Mouse (Mus musculus) kidney, postnatal 0 days (tissue): ENCODE data around the gene Cxcl9. TPM values are rescaled to one million over a fixed set of nuclear protein-coding genes. Genes with fewer than 3 reads are reported as not detected.
A peak's percentile ranks its signal among the peaks of the same experiment; 100 is the strongest.

ENCODE experiments used
- ATAC-seq: fragments of 200-750 bp; cut with Nextera tagmentation; replicated peaks from 2 replicates; pipeline ENCODE4 v1.8.0; 2017; ENCODE audit warnings: low read depth, moderate number of reproducible peaks, moderate TSS enrichment, moderate library complexity; ENCODE audit not compliant: low FRiP score
- DNase-seq: peaks from one replicate; pipeline ENCODE4 v3.0.0-alpha.2; 2016; ENCODE audit warnings: low spot score
- H3K27ac ChIP-seq: fragments of 300-500 bp; sonication (generic); 2 replicates; pipeline ENCODE4 v1.5.1; 2014; ENCODE audit warnings: mild to moderate bottlenecking
- H3K27me3 ChIP-seq: fragments of 300-500 bp; sonication (generic); 2 replicates; pipeline ENCODE4 v1.6.1; 2014; ENCODE audit warnings: low read length, mixed read lengths; ENCODE audit not compliant: insufficient read depth
- H3K36me3 ChIP-seq: fragments of 300-500 bp; sonication (generic); 2 replicates; pipeline ENCODE4 v1.6.1; 2014; ENCODE audit warnings: low read length, mixed read lengths; ENCODE audit not compliant: insufficient read depth
- H3K4me1 ChIP-seq: fragments of 300-500 bp; sonication (generic); replicated peaks from 2 replicates; pipeline ENCODE4 v1.6.1; 2014; ENCODE audit warnings: antibody characterized with exemption, low read length, mixed read lengths; ENCODE audit not compliant: insufficient read depth
- H3K4me2 ChIP-seq: fragments of 300-500 bp; sonication (generic); 2 replicates; pipeline ENCODE4 v1.6.1; 2014; ENCODE audit warnings: mild to moderate bottlenecking, low read length, moderate library complexity, mixed read lengths
- H3K4me3 ChIP-seq: fragments of 300-500 bp; sonication (generic); replicated peaks from 2 replicates; pipeline ENCODE4 v1.5.1; 2014; ENCODE audit warnings: low read depth, low read length
- H3K9ac ChIP-seq: fragments of 300-500 bp; sonication (generic); 2 replicates; pipeline ENCODE4 v1.6.1; 2014; ENCODE audit warnings: low read depth, low read length
- H3K9me3 ChIP-seq: fragments of 300-500 bp; sonication (generic); replicated peaks from 2 replicates; pipeline ENCODE4 v1.6.1; 2016; ENCODE audit warnings: low read length, inconsistent platforms, mixed read lengths
- CTCF ChIP-seq: IDR thresholded peaks from 2 replicates; pipeline ENCODE4 v1.5.1; 2016; ENCODE audit warnings: antibody characterized with exemption, low read depth, mild to moderate bottlenecking, moderate library complexity
- WGBS: fragments of 180-500 bp; shearing (Covaris S2); extraction: QIAGEN DNeasy Blood & Tissue Kit; methylation state at CpG from one replicate; pipeline ENCODE4 v1.1.7; 2014; 5-methylcytosine and 5-hydroxymethylcytosine counted together
- polyA plus RNA-seq: library from polyadenylated mRNA; unstranded; fragments of >200 nt; fragmentation: Nextera tagmentation; extraction: Ambion mirVana; gene quantifications from 2 replicates; pipeline ENCODE4 v1.2.1, GENCODE M21; 2015

Cxcl9 gene
- polyA plus RNA-seq, 1 experiment from 2014 or later = 0.13 TPM

DNA sequence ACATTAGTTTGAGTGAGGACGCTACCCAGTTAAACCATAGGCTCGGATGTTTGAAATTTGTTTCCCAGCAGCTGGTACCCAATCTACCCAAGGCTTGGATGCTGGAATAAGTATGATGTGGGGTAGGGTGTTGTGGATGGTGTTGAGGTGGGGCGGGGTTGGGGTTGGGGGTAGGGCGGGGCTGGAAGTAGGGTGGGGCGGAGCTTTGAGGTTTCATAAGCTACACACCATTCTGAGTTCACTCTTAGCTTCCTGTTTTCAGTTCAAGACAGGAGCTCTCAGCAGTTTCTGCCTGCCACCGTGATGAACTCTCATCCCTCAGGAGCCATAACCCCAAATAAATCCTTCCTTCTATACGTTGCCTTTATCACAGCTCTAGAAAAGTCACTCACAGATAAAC, 9.8 kb downstream of the Cxcl9 start:
- Histone ChIP-seq H3K27me3 (no peaks in the 10 kb centered on the region), H3K27ac (no peak overlapping the region), H3K4me1 (no peaks in the 10 kb centered on the region), H3K9ac (no peak overlapping the region), H3K4me2 (no peak overlapping the region), H3K4me3 (no peak overlapping the region), H3K9me3 (no peaks in the 10 kb centered on the region), H3K36me3 (no peaks in the 10 kb centered on the region)
- no peak for TF ChIP-seq CTCF
- DNase-seq (no peak), ATAC-seq (no peak)
- WGBS = 79% methylated on average over 7 of the region's 7 CpGs

GRCm38 (mm10) chr5:92313776-92314175, 14.1 kb downstream of the Cxcl9 start:
- Histone ChIP-seq H3K4me1 (no peaks in the 10 kb centered on the region; the same call in 1 of the 2 replicates), H3K27me3 (no peaks in the 10 kb centered on the region), H3K36me3 (no peaks in the 10 kb centered on the region), H3K27ac (no peak overlapping the region), H3K4me2 (no peak overlapping the region), H3K4me3 (no peak overlapping the region), H3K9me3 (no peaks in the 10 kb centered on the region), H3K9ac (no peak overlapping the region)
- no peak for TF ChIP-seq CTCF
- DNase-seq (no peak), ATAC-seq (no peak)
- 57% methylated on average over 7 of the region's 7 CpGs for WGBS

DNA sequence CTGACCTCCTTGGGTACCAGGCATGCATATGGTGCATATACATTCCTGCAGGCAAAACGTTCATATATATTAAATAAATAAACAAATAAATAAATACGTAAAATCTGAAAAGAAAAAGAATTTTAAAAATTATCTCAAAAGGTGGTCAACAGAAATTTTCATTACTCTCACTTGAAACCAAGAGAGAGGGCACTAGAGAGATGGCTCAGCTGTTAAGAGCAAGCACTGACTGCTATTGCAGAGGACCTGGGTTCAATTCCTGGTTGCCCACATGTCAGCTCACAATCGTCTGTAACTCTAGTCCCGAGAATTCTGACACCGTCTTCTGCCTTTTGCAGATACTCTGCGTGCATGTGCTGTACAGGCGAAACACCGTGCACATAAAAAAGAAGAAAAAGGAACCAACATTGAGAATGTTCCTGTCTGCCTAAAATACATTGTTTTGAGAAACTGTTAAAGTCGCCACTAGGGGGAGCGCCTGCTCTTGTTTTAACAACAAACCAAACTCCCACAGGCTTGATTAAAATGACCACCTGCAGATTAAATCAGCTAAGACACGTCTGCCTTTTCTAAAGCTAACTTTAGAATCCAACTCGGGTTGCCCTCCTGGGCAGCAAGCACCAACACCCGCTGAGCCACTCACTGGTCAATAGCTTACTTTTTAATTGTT, 15.7 kb downstream of the Cxcl9 start:
- H3K9ac ChIP-seq = no peak overlapping the region
- no peaks in the 10 kb centered on the region; the same call in 1 of the 2 replicates for H3K4me1 ChIP-seq
- WGBS = 14% methylated on average over 13 of the region's 13 CpGs
- no peaks in the 10 kb centered on the region for H3K36me3 ChIP-seq
- H3K4me2 ChIP-seq = no peak overlapping the region
- peak; percentile 86 for TF ChIP-seq CTCF
- no peaks in the 10 kb centered on the region for H3K27me3 ChIP-seq
- ATAC-seq = no peak
- no peak overlapping the region for H3K4me3 ChIP-seq
- no peak overlapping the region for H3K27ac ChIP-seq
- H3K9me3 ChIP-seq = no peaks in the 10 kb centered on the region
- peak; percentile 95 for DNase-seq

GRCm38 (mm10) chr5:92309681-92310511, 18.0 kb downstream of the Cxcl9 start, which contains the start of gene Sdad1:
Gene Sdad1 (minus strand): TSS chr5:92310479.
- no peaks in the 10 kb centered on the region for H3K27me3 ChIP-seq
- DNase-seq (peak; percentile 97), ATAC-seq (peak; percentile 95)
- peak within 1 kb of the TSS; percentile 60 for H3K9ac ChIP-seq
- H3K4me2 ChIP-seq = peak within 1 kb of the TSS; percentile 63
- no peaks in the 10 kb centered on the region for H3K9me3 ChIP-seq
- H3K36me3 ChIP-seq = peaks cover 6% of the 10 kb centered on the region
- peak within 1 kb of the TSS; percentile 5; the same call in 1 of the 2 replicates for H3K27ac ChIP-seq
- no peaks in the 10 kb centered on the region; the same call in 1 of the 2 replicates for H3K4me1 ChIP-seq
- TF ChIP-seq CTCF = peak; percentile 76
- WGBS = 2% methylated on average over 41 of the region's 41 CpGs
- peak within 1 kb of the TSS; percentile 53 for H3K4me3 ChIP-seq

DNA sequence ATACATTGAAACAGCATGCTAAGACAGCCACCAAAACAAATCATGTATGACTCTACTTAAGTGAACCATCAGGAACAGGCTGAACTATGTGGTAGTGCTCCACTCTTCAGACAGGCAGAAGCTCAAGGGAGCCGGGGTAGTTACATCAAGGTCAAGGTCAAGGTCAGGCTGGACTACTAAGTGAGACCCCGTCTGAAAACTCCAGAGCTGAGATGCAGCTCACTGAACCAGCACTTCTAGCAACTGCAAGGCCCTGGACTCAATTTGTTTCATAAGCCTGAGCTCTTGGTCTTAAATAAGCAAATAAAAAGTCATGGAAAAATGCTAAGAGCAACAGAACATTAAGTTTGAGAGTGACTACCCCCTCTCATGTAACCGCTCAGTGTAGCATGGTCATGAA, 23.6 kb downstream of the Cxcl9 start:
- no peak overlapping the region for H3K4me2 ChIP-seq
- no peaks in the 10 kb centered on the region for H3K9me3 ChIP-seq
- H3K4me3 ChIP-seq = no peak overlapping the region
- WGBS = 60% methylated on average over 3 of the region's 3 CpGs
- peaks cover 53% of the 10 kb centered on the region for H3K36me3 ChIP-seq
- H3K9ac ChIP-seq = no peak overlapping the region
- no peak for TF ChIP-seq CTCF
- no peak for ATAC-seq
- no peak overlapping the region for H3K27ac ChIP-seq
- no peaks in the 10 kb centered on the region for H3K27me3 ChIP-seq
- DNase-seq = no peak
- no peaks in the 10 kb centered on the region; the same call in 1 of the 2 replicates for H3K4me1 ChIP-seq

GRCm38 (mm10) chr5:92302149-92302840, 25.6 kb downstream of the Cxcl9 start:
- Histone ChIP-seq H3K36me3 (peaks cover 61% of the 10 kb centered on the region), H3K4me2 (no peak overlapping the region), H3K27me3 (no peaks in the 10 kb centered on the region), H3K9ac (no peak overlapping the region), H3K9me3 (no peaks in the 10 kb centered on the region), H3K4me1 (no peaks in the 10 kb centered on the region), H3K4me3 (no peak overlapping the region), H3K27ac (no peak overlapping the region)
- 81% methylated on average over 13 of the region's 13 CpGs for WGBS
- ATAC-seq = no peak
- no peak for TF ChIP-seq CTCF
- no peak for DNase-seq
